Mouse (Mus musculus) yolk sac, embryonic 10.5 days (tissue): Measurements from ENCODE around the gene Barx2.
"Not testable (repeated sequence)": the region's sequence is repeated elsewhere in the genome, so short reads cannot be mapped to it uniquely, and the experiment has no call there.

Experiments used
- DNase-seq: peaks from one replicate; pipeline ENCODE4 v3.0.0-alpha.2; 2017; ENCODE audit warnings: low spot score

Gene Barx2

GRCm38 (mm10) chr9:31912921-31913738 lies at the start of gene Barx2:
Gene Barx2 (minus strand): TSS chr9:31913462.
- DNase-seq: peak; percentile 42

- DNase-seq: no peak
Measured at GRCm38 (mm10) chr9:31962265-31962664, 49.0 kb upstream of the Barx2 start.

- no peak for DNase-seq
Measured at GRCm38 (mm10) chr9:31960488-31960887, 47.2 kb upstream of the Barx2 start.

- DNase-seq: no peak
Measured at GRCm38 (mm10) chr9:31958120-31958519, 44.9 kb upstream of the Barx2 start.

- DNase-seq: no peak
Measured at GRCm38 (mm10) chr9:31950506-31950905, 37.2 kb upstream of the Barx2 start.

- no peak for DNase-seq
Measured at GRCm38 (mm10) chr9:31949031-31949430, 35.8 kb upstream of the Barx2 start.

GRCm38 (mm10) chr9:31947051-31947450 lies 33.8 kb upstream of the Barx2 start:
- DNase-seq: no peak

GRCm38 (mm10) chr9:31942334-31942733 lies 29.1 kb upstream of the Barx2 start:
- DNase-seq: no peak

- DNase-seq: not testable (repeated sequence)
Measured at GRCm38 (mm10) chr9:31936486-31936885, 23.2 kb upstream of the Barx2 start.

GRCm38 (mm10) chr9:31931691-31932090 lies 18.4 kb upstream of the Barx2 start:
- DNase-seq: peak; percentile 19

- DNase-seq: no peak
Measured at GRCm38 (mm10) chr9:31931255-31931654, 18.0 kb upstream of the Barx2 start.

GRCm38 (mm10) chr9:31926766-31927165 lies 13.5 kb upstream of the Barx2 start:
- no peak for DNase-seq

GRCm38 (mm10) chr9:31925830-31926624 lies 12.8 kb upstream of the Barx2 start:
- DNase-seq: peak; percentile 80

GRCm38 (mm10) chr9:31923529-31923928 lies 10.3 kb upstream of the Barx2 start:
- DNase-seq: no peak

GRCm38 (mm10) chr9:31919802-31920201 lies 6.5 kb upstream of the Barx2 start:
- no peak for DNase-seq

- no peak for DNase-seq
Measured at GRCm38 (mm10) chr9:31916421-31916820, 3.2 kb upstream of the Barx2 start.

GRCm38 (mm10) chr9:31914871-31915270 lies 1.6 kb upstream of the Barx2 start:
- peak; percentile 5 for DNase-seq

GRCm38 (mm10) chr9:31913739-31914591 lies 703 bp upstream of the Barx2 start:
- DNase-seq: peak; percentile 3

GRCm38 (mm10) chr9:31912553-31912920 lies 725 bp downstream of the Barx2 start:
- DNase-seq: no peak

- no peak for DNase-seq
Measured at GRCm38 (mm10) chr9:31910221-31910620, 3.0 kb downstream of the Barx2 start.

GRCm38 (mm10) chr9:31901781-31902180 lies 11.5 kb downstream of the Barx2 start:
- DNase-seq: no peak

GRCm38 (mm10) chr9:31894775-31895320 lies 18.4 kb downstream of the Barx2 start:
- no peak for DNase-seq
